Mouse (Mus musculus) cerebellum, adult 2 months (tissue): ENCODE measurements around the gene Diablo.

Source experiments
- CTCF ChIP-seq: fragments of 200-500 bp; IDR thresholded peaks from 2 replicates; pipeline ENCODE4 v1.5.1; 2011; ENCODE audit warnings: low read depth, mild to moderate bottlenecking, control low read depth, low read length, moderate library complexity, borderline replicate concordance; ENCODE audit not compliant: insufficient read depth
- POLR2A ChIP-seq: fragments of 200-500 bp; IDR thresholded peaks from 2 replicates; pipeline ENCODE4 v1.6.1; 2011; ENCODE audit warnings: low read length, control low read depth, borderline replicate concordance; ENCODE audit not compliant: insufficient read depth

GRCm38 (mm10) chr5:123514871-123515270, 9.1 kb downstream of the Diablo start:
- TF ChIP-seq CTCF (no peak), POLR2A (no peak)
